Mouse (Mus musculus) thymus, adult 2 months (tissue): ENCODE results near the gene Cplx3. TPM values are rescaled to one million over a fixed set of nuclear protein-coding genes. Genes with fewer than 3 reads are reported as not detected.

Experiments used
- DNase-seq: peaks from one replicate; pipeline ENCODE4 v3.0.0; 2021
- H3K27ac ChIP-seq: fragments of 200-500 bp; 2 replicates; pipeline ENCODE4 v1.5.1; 2012; ENCODE audit warnings: low read length, control low read depth; ENCODE audit not compliant: control insufficient read depth, insufficient read depth
- H3K27me3 ChIP-seq: fragments of 200-500 bp; 2 replicates; pipeline ENCODE4 v1.6.1; 2012; ENCODE audit warnings: mild to moderate bottlenecking, low read length, moderate library complexity, mixed read lengths; ENCODE audit not compliant: control insufficient read depth, insufficient read depth
- H3K36me3 ChIP-seq: fragments of 200-500 bp; 2 replicates; pipeline ENCODE4 v1.6.1; 2012; ENCODE audit warnings: mild to moderate bottlenecking, low read length, moderate library complexity; ENCODE audit not compliant: control insufficient read depth, insufficient read depth
- H3K4me1 ChIP-seq: fragments of 200-500 bp; replicated peaks from 2 replicates; pipeline ENCODE4 v1.6.1; 2012; ENCODE audit warnings: low read length; ENCODE audit not compliant: control insufficient read depth, insufficient read depth
- H3K4me3 ChIP-seq: fragments of 200-500 bp; 2 replicates; pipeline ENCODE4 v1.5.1; 2012; ENCODE audit warnings: mild to moderate bottlenecking, low read length, control low read depth, moderate library complexity; ENCODE audit not compliant: control insufficient read depth, insufficient read depth
- CTCF ChIP-seq: fragments of 200-500 bp; IDR thresholded peaks from 2 replicates; pipeline ENCODE4 v1.5.1; 2012; ENCODE audit warnings: mild to moderate bottlenecking, control low read depth, low read length, moderate library complexity, borderline replicate concordance; ENCODE audit not compliant: control insufficient read depth, poor library complexity, insufficient read depth; ENCODE audit errors: extremely low read depth
- POLR2A ChIP-seq: fragments of 200-500 bp; IDR thresholded peaks from 2 replicates; pipeline ENCODE4 v1.6.1; 2012; ENCODE audit warnings: mild to moderate bottlenecking, low read length, control low read depth, moderate library complexity; ENCODE audit not compliant: control insufficient read depth, poor library complexity, insufficient read depth; ENCODE audit errors: extremely low read depth
- WGBS: fragments of 180-500 bp; shearing (Covaris S2); methylation state at CpG from one replicate; pipeline ENCODE4 v1.1.7; 2018; 5-methylcytosine and 5-hydroxymethylcytosine counted together
- polyA plus RNA-seq: library from polyadenylated mRNA; depleted of rRNA; stranded (reverse); fragments of >200 nt; gene quantifications from 2 replicates; pipeline ENCODE4 v1.2.3, GENCODE M21; 2012; rRNA removed

Gene Cplx3
- 0.04 and 0.34 TPM in 2 replicates for polyA plus RNA-seq

DNA sequence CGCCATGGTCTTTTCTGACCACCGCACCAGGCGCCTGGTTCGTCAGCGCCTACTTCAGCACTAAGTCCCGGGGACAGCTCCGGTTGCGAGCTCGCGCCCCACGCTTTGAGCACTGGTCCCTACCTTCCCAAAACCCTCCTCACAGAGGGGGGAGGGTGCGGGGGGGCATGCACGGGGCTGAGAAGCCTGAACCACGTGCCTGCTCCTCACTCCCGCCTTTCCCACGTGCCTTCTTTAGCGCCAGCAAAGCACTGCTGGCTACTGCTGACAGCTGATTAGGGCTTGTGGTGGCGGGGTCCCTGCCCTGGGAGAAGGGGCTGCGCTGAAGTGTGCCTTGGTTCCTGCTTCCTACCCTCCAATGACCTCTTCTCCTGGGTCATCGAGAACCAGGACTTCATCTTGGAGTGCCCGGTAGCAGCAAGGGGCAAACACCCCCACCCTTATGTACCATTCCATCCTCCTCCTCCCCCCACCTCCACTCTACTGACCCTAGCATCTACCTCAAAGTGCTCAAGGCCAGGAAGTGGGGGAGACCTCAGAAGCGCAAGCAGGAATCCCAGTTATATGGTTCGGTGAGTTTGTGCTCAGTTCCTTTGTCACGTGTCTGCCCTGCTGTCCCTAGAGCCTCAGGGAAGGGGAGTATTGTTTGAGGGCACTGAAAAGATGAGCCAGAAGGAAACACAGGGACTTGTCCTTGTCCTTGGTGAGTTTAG is at the start of gene Cplx3:
Gene Cplx3, minus strand, starts transcription at position 143 of the 713 bp plus-strand sequence.
- H3K4me1 ChIP-seq = no peaks in the 10 kb centered on the region
- DNase-seq = peak; percentile 43
- H3K4me3 ChIP-seq = no peak within 1 kb of the TSS
- H3K27ac ChIP-seq = no peak within 1 kb of the TSS
- no peaks in the 10 kb centered on the region for H3K27me3 ChIP-seq
- WGBS = 13% methylated on average over 24 of the region's 24 CpGs
- no peaks in the 10 kb centered on the region for H3K36me3 ChIP-seq
- TF ChIP-seq POLR2A = no peak
- TF ChIP-seq CTCF = no peak

DNA sequence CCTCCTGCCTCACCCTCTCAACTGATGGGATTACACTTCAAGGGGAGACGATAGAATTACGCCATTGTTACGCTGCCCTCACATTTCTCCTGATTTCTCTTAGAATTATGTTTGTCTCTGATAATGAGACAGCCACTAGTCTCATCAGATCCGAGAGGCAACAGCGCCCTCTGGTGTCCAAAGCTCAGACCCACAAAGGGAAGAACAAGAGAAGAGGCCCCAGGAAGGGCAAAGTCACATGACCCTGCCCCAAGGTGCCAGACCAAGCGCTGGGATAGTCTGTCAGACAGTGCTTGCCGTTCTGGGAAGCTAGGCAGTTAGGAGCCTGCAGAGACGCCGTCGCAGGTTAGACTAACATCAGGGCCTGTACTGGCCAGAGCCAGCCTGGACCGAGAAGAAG is 49.7 kb upstream of the Cplx3 start:
- H3K27ac ChIP-seq = no peak overlapping the region
- no peaks in the 10 kb centered on the region for H3K27me3 ChIP-seq
- H3K4me1 ChIP-seq = peaks cover 45% of the 10 kb centered on the region
- no peak overlapping the region for H3K4me3 ChIP-seq
- no peaks in the 10 kb centered on the region for H3K36me3 ChIP-seq
- TF ChIP-seq CTCF (peak; percentile 62; the same call in 1 of the 2 replicates), POLR2A (no peak)
- WGBS = 5% methylated on average over 11 of the region's 11 CpGs
- DNase-seq = peak; percentile 97

DNA sequence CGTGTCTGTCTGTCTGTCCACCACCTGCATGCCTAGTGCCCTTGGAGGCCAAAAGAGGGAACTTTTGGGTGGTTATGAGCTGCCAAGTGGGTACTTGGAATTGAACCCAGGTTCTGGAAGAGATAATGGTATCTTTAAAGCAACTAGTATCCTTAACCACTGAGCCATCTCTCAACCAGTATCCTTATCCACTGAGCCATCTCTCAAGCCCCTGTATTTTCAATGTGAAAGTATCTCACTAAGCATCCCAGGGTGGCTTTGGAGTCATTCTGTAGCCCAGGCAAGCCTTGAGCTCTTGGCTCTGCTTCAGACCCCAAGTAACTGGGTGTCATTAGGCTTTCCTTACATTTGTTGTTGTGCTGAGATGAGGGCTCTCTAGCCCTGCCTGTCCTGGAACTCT is 48.9 kb upstream of the Cplx3 start:
- Histone ChIP-seq H3K36me3 (no peaks in the 10 kb centered on the region), H3K4me1 (peaks cover 49% of the 10 kb centered on the region), H3K27ac (no peak overlapping the region), H3K4me3 (no peak overlapping the region), H3K27me3 (no peaks in the 10 kb centered on the region)
- DNase-seq = no peak
- 97% methylated on average over 1 of the region's 1 CpGs for WGBS
- TF ChIP-seq POLR2A = no peak
- no peak for TF ChIP-seq CTCF

DNA sequence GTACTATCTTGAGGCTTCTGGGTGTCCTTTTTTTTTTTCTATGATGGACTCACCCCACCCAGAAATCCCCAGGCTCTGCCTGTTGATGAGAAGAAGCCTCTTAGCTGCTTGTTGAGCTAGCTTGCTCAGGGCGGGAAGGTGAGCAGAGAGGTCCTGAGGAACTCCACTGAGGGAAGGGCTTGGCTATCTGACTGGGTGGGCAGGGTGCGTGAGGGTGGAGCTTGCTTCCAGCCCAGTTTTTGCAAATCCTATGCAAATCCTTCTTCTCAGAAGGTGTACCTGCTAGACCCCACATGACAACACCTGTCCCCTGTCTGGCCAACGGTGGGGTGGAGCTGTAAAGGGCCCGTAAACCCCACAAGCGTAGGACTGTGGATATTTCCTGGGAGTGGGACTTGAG is 47.2 kb upstream of the Cplx3 start, which contains the start of gene Csk:
Gene Csk, minus strand, starts transcription at position 349 of the 400 bp plus-strand sequence.
- WGBS = 80% methylated on average over 5 of the region's 5 CpGs
- H3K27me3 ChIP-seq = no peaks in the 10 kb centered on the region
- no peak for TF ChIP-seq CTCF
- TF ChIP-seq POLR2A = no peak
- peak within 1 kb of the TSS; percentile 83 for H3K27ac ChIP-seq
- peaks cover 56% of the 10 kb centered on the region for H3K4me1 ChIP-seq
- no peak for DNase-seq
- H3K36me3 ChIP-seq = no peaks in the 10 kb centered on the region
- H3K4me3 ChIP-seq = no peak within 1 kb of the TSS

DNA sequence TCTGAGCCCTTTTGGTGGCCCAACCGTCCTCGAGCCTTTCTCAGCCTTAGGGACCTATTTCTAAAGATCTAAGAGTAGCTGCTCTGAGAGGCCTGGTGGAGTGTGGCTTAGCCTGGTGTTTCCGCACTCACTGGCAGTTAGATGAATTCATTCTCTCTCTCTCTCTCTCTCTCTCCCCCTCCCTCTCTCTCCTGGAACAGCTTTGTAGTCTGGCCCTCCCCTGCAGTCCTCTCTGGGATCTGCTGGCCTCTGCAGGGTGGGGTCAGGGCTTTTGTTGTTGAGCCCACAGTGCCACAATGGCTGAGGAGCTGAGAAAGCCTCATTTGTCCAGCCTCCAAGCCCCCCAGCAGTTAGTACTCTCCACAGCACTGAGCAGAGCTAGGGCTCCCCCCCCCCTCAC is 46.8 kb upstream of the Cplx3 start:
- H3K27ac ChIP-seq = peak overlapping the region; percentile 83
- no peak for TF ChIP-seq POLR2A
- no peak for TF ChIP-seq CTCF
- H3K4me1 ChIP-seq = peaks cover 59% of the 10 kb centered on the region
- H3K36me3 ChIP-seq = no peaks in the 10 kb centered on the region
- no peak overlapping the region for H3K4me3 ChIP-seq
- H3K27me3 ChIP-seq = no peaks in the 10 kb centered on the region
- no peak for DNase-seq
- WGBS = 16% methylated on average over 3 of the region's 3 CpGs

DNA sequence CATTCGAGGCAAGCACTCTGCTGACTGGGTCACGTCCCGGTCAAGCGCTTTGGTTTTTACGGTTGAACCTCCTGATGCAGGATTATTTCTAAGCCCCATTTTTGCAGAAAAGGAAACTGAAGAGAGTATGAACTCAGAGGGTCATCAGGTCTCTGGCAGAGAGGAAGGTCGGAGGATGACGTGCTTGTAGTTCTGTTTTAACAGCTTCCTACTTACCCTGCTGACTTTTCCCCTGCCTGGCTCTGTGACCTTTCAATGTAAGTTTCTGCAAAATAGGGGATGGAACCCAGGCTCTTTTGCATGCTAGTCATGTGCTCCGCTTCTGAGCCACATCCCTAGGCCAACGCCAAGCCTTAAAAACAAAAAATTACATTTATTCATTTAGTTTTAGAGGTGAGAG is 46.3 kb upstream of the Cplx3 start:
- H3K27ac ChIP-seq = peak overlapping the region; percentile 83
- no peaks in the 10 kb centered on the region for H3K27me3 ChIP-seq
- no peak for DNase-seq
- 57% methylated on average over 9 of the region's 9 CpGs for WGBS
- peaks cover 63% of the 10 kb centered on the region for H3K4me1 ChIP-seq
- no peak overlapping the region for H3K4me3 ChIP-seq
- TF ChIP-seq POLR2A (no peak), CTCF (no peak)
- H3K36me3 ChIP-seq = no peaks in the 10 kb centered on the region
